Mouse (Mus musculus) MEL (cell line): Measurements from ENCODE around the gene Epha5. TPM values are rescaled to one million over a fixed set of nuclear protein-coding genes. Genes with fewer than 3 reads are reported as not detected.

Experiments used
- DNase-seq: peaks from one replicate; pipeline ENCODE4 v3.0.0; 2011; ENCODE audit warnings: low read depth, low spot score
- H3K27ac ChIP-seq: 2 replicates; pipeline ENCODE4 v1.5.1; 2012; ENCODE audit warnings: low read depth, mild to moderate bottlenecking, control low read depth, low read length, moderate library complexity; ENCODE audit not compliant: control insufficient read depth
- H3K27me3 ChIP-seq, 2 experiments: fragments of 150-350 bp in 1 of 2; sonication (generic) in 1 of 2; 2 replicates each; pipeline ENCODE4 v1.6.1; 2012; ENCODE audit warnings: low read length in 2 of 2, mild to moderate bottlenecking in 2 of 2, improper control_type of control experiment in 1 of 2, moderate library complexity in 1 of 2; ENCODE audit not compliant: insufficient read depth in 2 of 2, control insufficient read depth in 1 of 2
- H3K36me3 ChIP-seq, 2 experiments: 2 replicates each; pipeline ENCODE4 v1.6.1; 2012 to 2014; ENCODE audit warnings: low read length in 2 of 2, improper control_type of control experiment in 1 of 2, inconsistent platforms in 1 of 2, mild to moderate bottlenecking in 1 of 2; ENCODE audit not compliant: insufficient read depth in 2 of 2, control insufficient read depth in 1 of 2
- H3K4me1 ChIP-seq, 2 experiments: fragments of 150-350 bp in 1 of 2; sonication (generic) in 1 of 2; 2 replicates each; pipeline ENCODE4 v1.6.1; 2012; ENCODE audit warnings: low read length in 2 of 2, improper control_type of control experiment in 1 of 2, mild to moderate bottlenecking in 1 of 2; ENCODE audit not compliant: insufficient read depth in 2 of 2, control insufficient read depth in 1 of 2
- H3K4me3 ChIP-seq, 2 experiments: fragments of 150-350 bp in 1 of 2; sonication (generic) in 1 of 2; 2 replicates each; pipeline ENCODE4 v1.5.1; 2012; ENCODE audit warnings: low read depth in 2 of 2, low read length in 2 of 2, mild to moderate bottlenecking in 2 of 2, moderate library complexity in 2 of 2, control low read depth in 1 of 2, improper control_type of control experiment in 1 of 2; ENCODE audit not compliant: control insufficient read depth in 1 of 2, insufficient read depth in 1 of 2
- H3K79me2 ChIP-seq: 2 replicates; pipeline ENCODE4 v1.6.1; 2012; ENCODE audit warnings: mild to moderate bottlenecking, low read length, moderate library complexity; ENCODE audit not compliant: control insufficient read depth, poor library complexity, insufficient read depth
- H3K9ac ChIP-seq: 2 replicates; pipeline ENCODE4 v1.6.1; 2012; ENCODE audit warnings: low read depth, mild to moderate bottlenecking, control low read depth, low read length, moderate library complexity; ENCODE audit not compliant: control insufficient read depth, poor library complexity, severe bottlenecking
- H3K9me3 ChIP-seq: fragments of 150-350 bp; sonication (generic); replicated peaks from 2 replicates; pipeline ENCODE4 v1.6.1; 2012; ENCODE audit warnings: mild to moderate bottlenecking, low read length, improper control_type of control experiment, moderate library complexity; ENCODE audit not compliant: insufficient read depth
- BHLHE40 ChIP-seq: IDR thresholded peaks from 2 replicates; pipeline ENCODE4 v1.6.1; 2012; ENCODE audit warnings: low read depth, mild to moderate bottlenecking, inconsistent platforms, low read length, improper control_type of control experiment, borderline replicate concordance
- CHD1 ChIP-seq: IDR thresholded peaks from 2 replicates; pipeline ENCODE4 v1.6.1; 2012; ENCODE audit warnings: low read depth, mild to moderate bottlenecking, inconsistent platforms, low read length, improper control_type of control experiment
- CTCF ChIP-seq, 3 experiments: IDR thresholded peaks in 2 of 3; conservative IDR thresholded peaks in 1 of 3; 2 replicates each; pipeline ENCODE4 v1.5.1; 2011 to 2012; ENCODE audit warnings: low read length in 3 of 3, low read depth in 2 of 3, mild to moderate bottlenecking in 2 of 3, improper control_type of control experiment in 1 of 3, inconsistent platforms in 1 of 3, mixed read lengths in 1 of 3, moderate library complexity in 1 of 3; ENCODE audit not compliant: control insufficient read depth in 1 of 3, insufficient read depth in 1 of 3, poor library complexity in 1 of 3, severe bottlenecking in 1 of 3
- ETS1 ChIP-seq: IDR thresholded peaks from 2 replicates; pipeline ENCODE4 v1.6.1; 2012; ENCODE audit warnings: low read depth, mild to moderate bottlenecking, inconsistent platforms, low read length, improper control_type of control experiment, moderate library complexity
- GATA1 ChIP-seq: IDR thresholded peaks from 2 replicates; pipeline ENCODE4 v1.6.1; 2011; ENCODE audit warnings: low read depth, low read length, improper control_type of control experiment
- HCFC1 ChIP-seq: IDR thresholded peaks from 2 replicates; pipeline ENCODE4 v1.6.1; 2012; ENCODE audit warnings: low read depth, mild to moderate bottlenecking, inconsistent platforms, low read length, improper control_type of control experiment, moderate library complexity
- JUND ChIP-seq: IDR thresholded peaks from 2 replicates; pipeline ENCODE4 v1.6.1; 2011; ENCODE audit warnings: low read depth, mild to moderate bottlenecking, improper control_type of control experiment, low read length
- KAT2A ChIP-seq: conservative IDR thresholded peaks from 2 replicates; pipeline ENCODE4 v1.6.1; 2012; ENCODE audit warnings: low read depth, low read length, improper control_type of control experiment, inconsistent platforms
- MAZ ChIP-seq: IDR thresholded peaks from 2 replicates; pipeline ENCODE4 v1.6.1; 2012; ENCODE audit warnings: low read depth, mild to moderate bottlenecking, inconsistent platforms, low read length, improper control_type of control experiment
- MEF2A ChIP-seq: IDR thresholded peaks from 2 replicates; pipeline ENCODE4 v1.6.1; 2014; ENCODE audit warnings: low read depth, mild to moderate bottlenecking, inconsistent platforms, low read length, improper control_type of control experiment; ENCODE audit not compliant: poor library complexity, insufficient replicate concordance, severe bottlenecking; ENCODE audit errors: extremely low read depth
- MXI1 ChIP-seq: IDR thresholded peaks from 2 replicates; pipeline ENCODE4 v1.6.1; 2011; ENCODE audit warnings: mild to moderate bottlenecking, low read depth, low read length, improper control_type of control experiment
- MYB ChIP-seq: IDR thresholded peaks from 2 replicates; pipeline ENCODE4 v1.6.1; 2011; ENCODE audit warnings: mild to moderate bottlenecking, low read depth, low read length, improper control_type of control experiment
- NELFE ChIP-seq: IDR thresholded peaks from 2 replicates; pipeline ENCODE4 v1.6.1; 2011; ENCODE audit warnings: low read depth, low read length, improper control_type of control experiment
- NRF1 ChIP-seq: IDR thresholded peaks from 2 replicates; pipeline ENCODE4 v1.6.1; 2014; ENCODE audit warnings: low read depth, mild to moderate bottlenecking, inconsistent platforms, low read length, improper control_type of control experiment, moderate library complexity; ENCODE audit not compliant: poor library complexity, insufficient read depth, severe bottlenecking
- POLR2AphosphoS2 ChIP-seq: IDR thresholded peaks from 2 replicates; pipeline ENCODE4 v1.6.1; 2011; ENCODE audit warnings: low read length, improper control_type of control experiment
- RAD21 ChIP-seq: IDR thresholded peaks from 2 replicates; pipeline ENCODE4 v1.6.1; 2011; ENCODE audit warnings: mild to moderate bottlenecking, low read depth, low read length, improper control_type of control experiment
- RCOR1 ChIP-seq: IDR thresholded peaks from 2 replicates; pipeline ENCODE4 v1.6.1; 2012; ENCODE audit warnings: low read depth, mild to moderate bottlenecking, inconsistent platforms, low read length, improper control_type of control experiment
- SIN3A ChIP-seq: IDR thresholded peaks from 2 replicates; pipeline ENCODE4 v1.6.1; 2012; ENCODE audit warnings: low read length, improper control_type of control experiment, inconsistent platforms
- TBP ChIP-seq: IDR thresholded peaks from 2 replicates; pipeline ENCODE4 v1.8.0; 2011; ENCODE audit warnings: low read depth, low read length, improper control_type of control experiment
- TCF12 ChIP-seq: IDR thresholded peaks from 2 replicates; pipeline ENCODE4 v1.6.1; 2014; ENCODE audit warnings: low read depth, mild to moderate bottlenecking, inconsistent platforms, low read length, improper control_type of control experiment, moderate library complexity
- USF1 ChIP-seq: IDR thresholded peaks from 2 replicates; pipeline ENCODE4 v1.6.1; 2014; ENCODE audit warnings: low read depth, mild to moderate bottlenecking, inconsistent platforms, low read length, improper control_type of control experiment, moderate library complexity
- USF2 ChIP-seq, 2 experiments: IDR thresholded peaks; 2 replicates each; pipeline ENCODE4 v1.6.1; 2011 to 2012; ENCODE audit warnings: improper control_type of control experiment in 2 of 2, low read length in 2 of 2, borderline replicate concordance in 1 of 2, inconsistent platforms in 1 of 2, low read depth in 1 of 2, mild to moderate bottlenecking in 1 of 2; ENCODE audit not compliant: insufficient read depth in 1 of 2
- ZKSCAN1 ChIP-seq: IDR thresholded peaks from 2 replicates; pipeline ENCODE4 v1.6.1; 2012; ENCODE audit warnings: low read depth, mild to moderate bottlenecking, inconsistent platforms, low read length, improper control_type of control experiment, moderate library complexity
- ZNF384 ChIP-seq: IDR thresholded peaks from 2 replicates; pipeline ENCODE4 v1.6.1; 2012; ENCODE audit warnings: low read depth, mild to moderate bottlenecking, inconsistent platforms, low read length, improper control_type of control experiment
- polyA plus RNA-seq, 2 experiments: library from polyadenylated mRNA; stranded (reverse) in 1 of 2; unstranded in 1 of 2; fragments of >175 nt in 1 of 2; fragments of >200 nt in 1 of 2; gene quantifications; 2 replicates each; pipeline versions ENCODE4 v1.2.1 to v1.2.4; 2012; ENCODE audit warnings: low replicate concordance in 2 of 2, low read depth in 1 of 2; ENCODE audit not compliant: insufficient read length in 2 of 2, insufficient read depth in 1 of 2, missing spikeins in 1 of 2
- total RNA-seq: library from RNA; depleted of rRNA; stranded (reverse); fragments of 300-350 nt; gene quantifications from 2 replicates; pipeline ENCODE4 v1.2.3, GENCODE M21; 2012; rRNA removed

The Epha5 gene
- total RNA-seq (not detected in 2 replicates), polyA plus RNA-seq (not detected)

- Histone ChIP-seq H3K36me3 (no peaks in the 10 kb centered on the region), H3K4me1 (no peaks in the 10 kb centered on the region), H3K27me3 (no peaks in the 10 kb centered on the region), H3K79me2 (no peaks in the 10 kb centered on the region), H3K4me3 (no peak within 1 kb of the TSS), H3K9ac (no peak within 1 kb of the TSS), H3K27ac (no peak within 1 kb of the TSS), H3K9me3 (no peaks in the 10 kb centered on the region)
- TF ChIP-seq RCOR1 (no peak), CTCF (IDR thresholded peaks at IDR 0.05 in 2 of 3, conservative IDR thresholded peaks at IDR 0.05 in 1 of 3; ENCODE audit: control insufficient read depth in 1 of 3, insufficient read depth in 1 of 3, low read depth in 2 of 3, low read length in 3 of 3, poor library complexity in 1 of 3, severe bottlenecking in 1 of 3) (no peak), ETS1 (no peak), GATA1 (no peak), ZNF384 (no peak), NELFE (no peak), TCF12 (no peak), CHD1 (no peak), ZKSCAN1 (no peak), MAZ (no peak), NRF1 (no peak), JUND (no peak), BHLHE40 (no peak)
- DNase-seq = no peak
Measured at GRCm38 (mm10) chr5:84417062-84417879, at the start of gene Epha5. Gene Epha5, minus strand, starts transcription at chr5:84417382.

GRCm38 (mm10) chr5:84456216-84456615 is 39.0 kb upstream of the Epha5 start:
- H3K9me3 ChIP-seq = no peaks in the 10 kb centered on the region
- H3K27ac ChIP-seq = no peak overlapping the region
- DNase-seq = no peak
- H3K4me3 ChIP-seq = no peak overlapping the region
- H3K27me3 ChIP-seq = no peaks in the 10 kb centered on the region
- H3K9ac ChIP-seq = no peak overlapping the region
- no peaks in the 10 kb centered on the region for H3K36me3 ChIP-seq
- H3K4me1 ChIP-seq = no peaks in the 10 kb centered on the region
- H3K79me2 ChIP-seq = no peaks in the 10 kb centered on the region
- no peak for TF ChIP-seq CHD1
- no peak for TF ChIP-seq RAD21
- no peak for TF ChIP-seq MYB
- TF ChIP-seq USF2 (IDR thresholded peaks at IDR 0.05; ENCODE audit: borderline replicate concordance in 1 of 2, insufficient read depth in 1 of 2, low read depth in 1 of 2, low read length in 2 of 2) = no peak
- TF ChIP-seq JUND = no peak
- no peak for TF ChIP-seq ETS1
- TF ChIP-seq POLR2AphosphoS2 = no peak
- TF ChIP-seq NRF1 = no peak
- no peak for TF ChIP-seq USF1
- no peak for TF ChIP-seq MXI1
- no peak for TF ChIP-seq HCFC1
- TF ChIP-seq KAT2A = no peak
- no peak for TF ChIP-seq SIN3A
- TF ChIP-seq TCF12 = no peak
- no peak for TF ChIP-seq MEF2A
- no peak for TF ChIP-seq CTCF (IDR thresholded peaks at IDR 0.05 in 2 of 3, conservative IDR thresholded peaks at IDR 0.05 in 1 of 3; ENCODE audit: control insufficient read depth in 1 of 3, insufficient read depth in 1 of 3, low read depth in 2 of 3, low read length in 3 of 3, poor library complexity in 1 of 3, severe bottlenecking in 1 of 3)
- TF ChIP-seq TBP = no peak
- TF ChIP-seq ZKSCAN1 = no peak
- no peak for TF ChIP-seq ZNF384
- TF ChIP-seq NELFE = no peak
- TF ChIP-seq, all 39 proteins: peak for 0
